Mouse (Mus musculus) megakaryocyte, embryonic 14.5 days (primary cell): ENCODE results near the gene Cdhr4.

Experiments
- FLI1 ChIP-seq: IDR thresholded peaks from 2 replicates; pipeline ENCODE4 v1.6.1; 2012; ENCODE audit warnings: low read length, inconsistent platforms, mixed read lengths
- GATA1 ChIP-seq: IDR thresholded peaks from 3 replicates; pipeline ENCODE4 v1.6.1; 2012; ENCODE audit warnings: mixed read lengths, low read length, inconsistent platforms, borderline replicate concordance

- TF ChIP-seq GATA1 (no peak), FLI1 (no peak)
Measured at GRCm38 (mm10) chr9:108026584-108026983, 34.3 kb downstream of the Cdhr4 start.
